Mouse (Mus musculus) liver, embryonic 13.5 days (tissue): ENCODE measurements around the gene Srgap3. TPM values are rescaled to one million over a fixed set of nuclear protein-coding genes. Genes with fewer than 3 reads are reported as not detected.
"Not testable (repeated sequence)": the region's sequence is repeated elsewhere in the genome, so short reads cannot be mapped to it uniquely, and the experiment has no call there.

ENCODE experiments used
- ATAC-seq: fragments of 200-750 bp; cut with Nextera tagmentation; 2 replicates; pipeline ENCODE4 v1.8.0; 2017; ENCODE audit warnings: low read depth, mild to moderate bottlenecking, moderate number of reproducible peaks, moderate library complexity
- DNase-seq: peaks from one replicate; pipeline ENCODE4 v3.0.0; 2022
- H3K27ac ChIP-seq: fragments of 300-500 bp; sonication (generic); 2 replicates; pipeline ENCODE4 v1.5.1; 2015; ENCODE audit warnings: moderate library complexity, mild to moderate bottlenecking, inconsistent platforms
- H3K27me3 ChIP-seq: fragments of 300-500 bp; sonication (generic); 2 replicates; pipeline ENCODE4 v1.6.1; 2015; ENCODE audit warnings: mild to moderate bottlenecking, inconsistent platforms
- H3K36me3 ChIP-seq: fragments of 300-500 bp; sonication (generic); 2 replicates; pipeline ENCODE4 v1.6.1; 2015; ENCODE audit warnings: mild to moderate bottlenecking, inconsistent platforms
- H3K4me1 ChIP-seq: fragments of 300-500 bp; sonication (generic); replicated peaks from 2 replicates; pipeline ENCODE4 v1.6.1; 2015; ENCODE audit warnings: inconsistent platforms
- H3K4me2 ChIP-seq: fragments of 300-500 bp; sonication (generic); 2 replicates; pipeline ENCODE4 v1.6.1; 2015; ENCODE audit warnings: inconsistent platforms, mild to moderate bottlenecking, moderate library complexity
- H3K4me3 ChIP-seq: fragments of 300-500 bp; sonication (generic); replicated peaks from 2 replicates; pipeline ENCODE4 v1.5.1; 2015; ENCODE audit warnings: mild to moderate bottlenecking, inconsistent platforms
- H3K9ac ChIP-seq: fragments of 300-500 bp; sonication (generic); 2 replicates; pipeline ENCODE4 v1.6.1; 2015; ENCODE audit warnings: mild to moderate bottlenecking, inconsistent platforms
- H3K9me3 ChIP-seq: fragments of 300-500 bp; sonication (generic); replicated peaks from 2 replicates; pipeline ENCODE4 v1.6.1; 2016; ENCODE audit warnings: inconsistent platforms
- WGBS: fragments of 180-500 bp; shearing (Covaris S2); methylation state at CpG from one replicate; pipeline ENCODE4 v1.1.7; 2015; ENCODE audit not compliant: insufficient replicate concordance; 5-methylcytosine and 5-hydroxymethylcytosine counted together
- polyA plus RNA-seq: library from polyadenylated mRNA; unstranded; fragments of >200 nt; fragmentation: Nextera tagmentation; extraction: Ambion mirVana; gene quantifications from 2 replicates; pipeline ENCODE4 v1.2.1, GENCODE M21; 2015

Gene Srgap3
- polyA plus RNA-seq, 1 experiment from 2014 or later = 0.33 TPM

DNA sequence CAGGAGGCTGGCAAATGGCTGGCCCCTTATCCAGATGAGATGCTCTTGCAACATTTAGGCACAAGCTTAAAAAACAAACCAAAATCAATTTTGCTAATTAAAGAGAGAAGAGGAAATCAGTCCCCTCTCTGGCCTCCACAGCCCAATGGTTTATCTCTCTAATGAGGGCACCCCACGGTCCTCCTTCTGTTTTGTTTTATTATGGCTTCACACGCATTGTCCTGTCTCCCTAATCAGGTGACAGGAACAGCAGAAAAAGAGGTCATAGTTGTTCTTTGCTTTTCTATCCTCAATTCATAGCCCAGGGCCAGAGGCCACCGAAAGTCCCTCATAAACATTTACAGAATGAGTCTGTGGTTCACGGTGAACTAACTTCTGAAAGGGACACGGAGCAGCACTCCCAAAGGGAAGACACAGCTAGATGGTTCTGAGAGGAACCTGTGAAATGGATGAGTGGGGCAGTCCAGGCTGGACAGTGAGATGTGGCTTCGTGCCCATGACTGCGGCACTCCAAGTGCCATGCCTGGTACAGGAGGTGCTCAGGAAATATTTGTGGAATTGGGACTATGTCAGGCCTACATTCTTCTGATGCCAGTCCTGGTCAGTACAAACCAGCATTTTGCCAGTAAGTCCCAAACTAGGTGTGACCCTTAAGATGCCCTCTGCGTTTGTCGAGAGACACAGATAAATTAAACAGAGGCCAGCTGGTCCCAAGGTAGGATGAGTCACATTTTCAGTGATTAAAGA is 73.8 kb downstream of the Srgap3 start:
- no peaks in the 10 kb centered on the region for H3K9me3 ChIP-seq
- ATAC-seq = no peak
- no peak for DNase-seq
- no peaks in the 10 kb centered on the region for H3K4me1 ChIP-seq
- no peak overlapping the region for H3K9ac ChIP-seq
- H3K27ac ChIP-seq = no peak overlapping the region
- no peaks in the 10 kb centered on the region for H3K27me3 ChIP-seq
- 66% methylated on average over 9 of the region's 9 CpGs for WGBS
- no peak overlapping the region for H3K4me3 ChIP-seq
- H3K36me3 ChIP-seq = no peaks in the 10 kb centered on the region
- no peak overlapping the region for H3K4me2 ChIP-seq

DNA sequence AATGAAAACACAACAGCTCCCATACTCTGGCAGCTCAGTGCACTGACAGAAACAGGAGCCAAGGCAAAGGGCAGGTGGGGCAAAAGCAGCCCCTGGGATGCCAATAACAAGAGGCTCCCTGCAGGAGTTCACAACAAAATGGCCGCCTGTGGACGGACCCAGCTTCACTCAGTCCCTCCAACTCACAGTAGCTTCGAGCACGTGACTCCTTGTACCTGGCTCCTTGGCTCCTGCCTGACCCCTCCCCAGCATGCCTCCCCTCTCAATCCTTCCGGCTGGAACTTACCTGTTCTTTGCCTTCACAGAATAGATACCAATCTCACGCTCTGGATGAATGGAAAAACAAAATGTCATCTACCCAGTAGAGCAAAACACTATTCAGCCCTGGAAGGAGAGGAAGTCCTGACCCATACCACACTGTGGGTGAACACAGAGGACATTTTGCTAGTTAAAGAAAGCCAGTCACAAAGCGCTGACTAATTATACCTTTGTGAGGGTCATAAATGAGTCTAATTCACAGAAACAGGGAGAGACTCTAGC is 75.8 kb downstream of the Srgap3 start:
- WGBS = 66% methylated on average over 7 of the region's 7 CpGs
- H3K27ac ChIP-seq = no peak overlapping the region
- H3K9ac ChIP-seq = no peak overlapping the region
- DNase-seq (no peak), ATAC-seq (no peak)
- H3K4me2 ChIP-seq = no peak overlapping the region
- no peaks in the 10 kb centered on the region for H3K4me1 ChIP-seq
- H3K9me3 ChIP-seq = no peaks in the 10 kb centered on the region
- H3K4me3 ChIP-seq = no peak overlapping the region
- H3K27me3 ChIP-seq = no peaks in the 10 kb centered on the region
- H3K36me3 ChIP-seq = no peaks in the 10 kb centered on the region

DNA sequence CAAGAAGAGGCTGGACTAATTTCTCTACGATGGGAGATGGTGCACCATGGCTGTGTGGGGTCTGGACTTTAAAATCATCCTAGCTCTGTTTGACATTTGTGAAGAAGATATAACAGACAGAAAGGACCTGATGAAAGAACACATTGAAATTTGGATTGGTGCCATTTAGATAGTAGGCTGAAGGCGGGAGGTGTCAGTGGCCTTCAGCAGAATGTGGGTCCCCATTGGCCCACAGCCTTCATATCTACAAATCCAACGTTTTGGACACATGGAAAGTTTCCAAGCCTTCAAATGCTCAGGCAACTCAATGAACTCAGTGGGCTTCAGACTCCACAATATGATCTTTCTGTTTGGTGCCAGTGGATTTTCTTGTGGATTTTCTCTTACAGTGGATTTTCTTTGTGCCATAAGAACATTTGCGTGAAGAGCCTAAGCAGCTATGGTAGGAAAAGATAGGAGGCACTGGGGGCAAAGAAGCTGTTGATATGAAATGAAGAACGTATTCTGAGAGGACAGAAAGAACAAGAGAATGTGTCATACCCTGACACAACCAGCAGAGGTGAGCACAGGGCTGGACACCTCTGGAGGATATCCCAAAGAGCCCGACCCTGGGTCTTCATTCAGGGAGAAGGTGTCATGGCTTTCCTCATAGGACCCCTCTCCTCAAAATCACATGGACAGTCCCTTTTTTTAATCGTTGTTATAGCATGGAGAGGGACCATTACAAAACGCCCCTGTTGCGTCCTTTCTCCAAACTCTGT is 78.7 kb downstream of the Srgap3 start:
- no peak overlapping the region for H3K9ac ChIP-seq
- ATAC-seq = no peak

DNA sequence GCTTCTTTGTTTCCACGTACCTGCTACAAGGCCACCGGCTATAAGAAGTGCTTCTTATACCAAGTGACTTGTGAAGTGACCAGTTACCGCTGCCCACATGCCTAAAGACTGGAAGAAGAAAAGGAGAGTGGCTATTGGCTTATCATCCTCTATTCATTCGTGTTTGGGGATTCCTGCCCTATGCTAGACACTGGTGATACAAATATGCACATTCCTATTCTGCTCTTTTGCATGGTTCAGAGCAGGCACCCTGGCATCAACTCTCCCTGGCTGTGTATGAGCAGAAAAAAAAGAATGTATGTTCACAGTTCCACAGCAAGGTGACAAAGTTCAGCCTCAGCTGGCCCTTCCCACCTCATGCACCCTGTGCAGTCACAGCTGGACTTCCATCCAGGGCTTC is 81.0 kb downstream of the Srgap3 start:
- Histone ChIP-seq H3K4me2 (no peak overlapping the region), H3K4me3 (no peak overlapping the region), H3K4me1 (no peaks in the 10 kb centered on the region), H3K27me3 (no peaks in the 10 kb centered on the region), H3K36me3 (no peaks in the 10 kb centered on the region), H3K9ac (no peak overlapping the region), H3K27ac (no peak overlapping the region), H3K9me3 (no peaks in the 10 kb centered on the region)
- WGBS = 73% methylated on average over 4 of the region's 4 CpGs
- DNase-seq = no peak
- no peak for ATAC-seq

More for the DNA sequence above, 78.7 kb downstream of the Srgap3 start:
- Histone ChIP-seq H3K4me1 (no peaks in the 10 kb centered on the region), H3K9me3 (no peaks in the 10 kb centered on the region), H3K36me3 (no peaks in the 10 kb centered on the region), H3K27ac (no peak overlapping the region), H3K4me2 (no peak overlapping the region), H3K27me3 (no peaks in the 10 kb centered on the region), H3K4me3 (no peak overlapping the region)
- DNase-seq = no peak
- WGBS = 57% methylated on average over 9 of the region's 9 CpGs

DNA sequence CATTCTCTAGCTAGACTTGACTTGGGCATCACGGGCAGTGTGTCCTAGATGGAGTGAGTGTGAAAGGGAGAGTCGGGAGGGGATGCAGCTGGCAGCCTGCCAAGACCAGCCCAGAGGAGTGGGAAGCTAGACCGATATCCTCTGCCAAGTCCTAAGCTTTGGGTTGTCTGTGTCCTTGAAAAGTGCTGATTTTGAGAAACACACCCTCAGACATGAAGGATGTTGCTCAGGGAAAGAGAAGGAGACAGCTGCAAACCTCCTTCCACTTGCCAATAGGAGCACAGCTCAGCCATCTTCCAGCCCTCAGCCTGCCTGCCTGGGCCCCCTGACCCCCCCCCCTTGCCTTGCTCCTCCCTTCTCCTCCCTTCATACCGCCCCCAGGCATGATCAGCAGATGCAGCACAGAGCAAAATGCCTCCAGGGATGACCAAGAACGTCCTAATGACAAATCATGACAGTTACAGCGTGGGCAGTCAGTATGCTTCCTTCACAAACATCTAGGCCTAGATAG is 82.0 kb downstream of the Srgap3 start:
- no peaks in the 10 kb centered on the region for H3K36me3 ChIP-seq
- no peak overlapping the region for H3K9ac ChIP-seq
- H3K4me2 ChIP-seq = no peak overlapping the region
- H3K27me3 ChIP-seq = no peaks in the 10 kb centered on the region
- ATAC-seq (no peak), DNase-seq (no peak)
- no peak overlapping the region for H3K4me3 ChIP-seq
- H3K9me3 ChIP-seq = no peaks in the 10 kb centered on the region
- 0 out of 2 replicates have a peak, but pooled peaks cover 4% of the 10 kb centered on the region for H3K4me1 ChIP-seq
- H3K27ac ChIP-seq = no peak overlapping the region
- 42% methylated on average over 6 of the region's 6 CpGs for WGBS

DNA sequence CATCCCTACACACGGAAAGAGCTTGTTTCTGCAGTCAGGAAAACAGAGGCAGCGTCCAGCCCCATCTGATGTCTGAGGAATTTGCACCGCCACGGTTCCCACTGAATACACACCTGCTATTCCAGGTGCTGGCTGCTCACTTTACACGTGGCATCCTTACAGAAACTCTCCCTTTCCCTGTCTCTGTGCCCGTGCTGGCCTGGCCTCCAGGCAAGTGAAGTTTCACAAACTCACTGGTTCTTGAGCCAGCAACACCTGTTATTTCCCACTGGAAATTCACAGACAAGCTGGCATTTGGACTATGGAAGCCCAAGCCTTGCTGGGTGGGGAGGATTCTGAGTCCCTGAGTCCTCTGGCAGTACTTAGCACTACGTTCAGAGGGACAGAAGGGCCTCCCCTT is 84.6 kb downstream of the Srgap3 start:
- ATAC-seq = no peak
- 62% methylated on average over 7 of the region's 7 CpGs for WGBS
- no peak overlapping the region for H3K9ac ChIP-seq
- H3K36me3 ChIP-seq = no peaks in the 10 kb centered on the region
- H3K4me2 ChIP-seq = no peak overlapping the region
- H3K27me3 ChIP-seq = no peaks in the 10 kb centered on the region
- no peak overlapping the region for H3K27ac ChIP-seq
- H3K9me3 ChIP-seq = no peaks in the 10 kb centered on the region
- H3K4me1 ChIP-seq = 0 out of 2 replicates have a peak, but pooled peaks cover 4% of the 10 kb centered on the region
- H3K4me3 ChIP-seq = no peak overlapping the region
- DNase-seq = no peak

DNA sequence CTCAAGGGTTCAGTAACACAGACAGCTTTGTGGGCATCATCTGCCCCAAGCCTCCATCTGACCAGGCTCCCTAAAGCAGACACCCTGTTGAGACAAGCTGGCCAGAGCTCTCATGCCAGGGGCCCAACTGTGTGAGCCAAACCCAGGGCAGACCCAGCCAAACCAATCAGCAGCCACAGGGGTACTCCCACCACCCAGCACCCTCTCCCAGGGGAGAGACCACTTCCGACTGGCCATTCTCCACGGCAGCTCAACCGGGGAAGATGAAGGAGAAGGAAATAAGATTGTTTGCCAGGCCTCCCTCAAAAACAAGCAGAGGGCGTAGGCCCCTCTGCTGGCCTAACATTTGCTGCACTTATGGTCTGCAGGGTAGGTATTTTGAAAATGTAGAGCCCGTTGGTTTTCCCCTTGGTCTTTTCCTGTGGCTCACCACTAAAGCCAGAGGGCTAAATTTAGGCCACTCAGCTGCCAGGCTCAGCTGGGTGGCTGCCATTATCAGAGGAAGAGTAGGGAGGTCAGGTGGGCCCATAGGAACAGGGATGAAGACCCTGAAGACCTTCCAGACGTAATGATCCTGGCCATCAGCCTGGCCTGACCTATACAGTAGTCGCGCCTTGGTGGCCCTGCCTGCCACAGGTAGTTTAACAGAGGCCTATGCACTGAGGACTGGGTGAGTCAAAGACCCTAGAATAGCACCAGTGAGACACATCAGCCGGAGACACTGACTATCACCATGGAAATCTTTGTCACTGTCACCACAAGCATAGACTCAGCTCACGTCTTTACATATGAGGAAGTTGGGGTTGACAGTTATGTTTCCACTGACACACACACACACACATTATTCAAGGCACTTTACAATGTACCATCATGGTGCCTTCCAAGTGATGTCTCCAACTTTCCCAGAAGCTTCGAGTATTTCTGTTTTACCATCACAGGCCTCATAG is 85.4 kb downstream of the Srgap3 start:
- ATAC-seq (0 out of 2 replicates have a peak, but pooled peaks have one; percentile 29), DNase-seq (no peak)
- Histone ChIP-seq H3K27me3 (no peaks in the 10 kb centered on the region), H3K36me3 (no peaks in the 10 kb centered on the region), H3K9ac (no peak overlapping the region), H3K4me3 (no peak overlapping the region), H3K4me2 (no peak overlapping the region), H3K27ac (no peak overlapping the region), H3K4me1 (0 out of 2 replicates have a peak, but pooled peaks cover 4% of the 10 kb centered on the region), H3K9me3 (no peaks in the 10 kb centered on the region)
- WGBS = 32% methylated on average over 11 of the region's 11 CpGs

DNA sequence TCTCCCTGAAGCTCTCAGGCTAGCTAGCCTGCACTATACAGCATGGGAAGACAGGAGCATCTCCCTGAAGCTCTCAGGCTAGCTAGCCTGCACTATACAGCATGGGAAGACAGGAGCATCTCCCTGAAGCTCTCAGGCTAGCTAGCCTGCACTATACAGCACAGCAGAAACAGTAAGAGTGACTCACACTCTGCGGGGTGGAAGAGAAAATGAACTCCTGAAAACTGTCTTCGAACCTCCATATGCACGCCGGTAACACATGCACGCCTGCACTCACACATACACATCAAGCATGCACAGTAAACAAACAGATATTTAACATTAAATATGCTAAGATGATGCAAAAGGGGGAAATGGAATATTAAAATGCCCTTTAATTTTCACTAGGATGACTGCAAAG is 86.8 kb downstream of the Srgap3 start:
- not testable (repeated sequence) for H3K9ac ChIP-seq, ATAC-seq, H3K9me3 ChIP-seq, H3K4me3 ChIP-seq, H3K27me3 ChIP-seq, H3K27ac ChIP-seq, DNase-seq, H3K4me1 ChIP-seq, H3K36me3 ChIP-seq, H3K4me2 ChIP-seq
- WGBS = 85% methylated on average over 5 of the region's 5 CpGs

DNA sequence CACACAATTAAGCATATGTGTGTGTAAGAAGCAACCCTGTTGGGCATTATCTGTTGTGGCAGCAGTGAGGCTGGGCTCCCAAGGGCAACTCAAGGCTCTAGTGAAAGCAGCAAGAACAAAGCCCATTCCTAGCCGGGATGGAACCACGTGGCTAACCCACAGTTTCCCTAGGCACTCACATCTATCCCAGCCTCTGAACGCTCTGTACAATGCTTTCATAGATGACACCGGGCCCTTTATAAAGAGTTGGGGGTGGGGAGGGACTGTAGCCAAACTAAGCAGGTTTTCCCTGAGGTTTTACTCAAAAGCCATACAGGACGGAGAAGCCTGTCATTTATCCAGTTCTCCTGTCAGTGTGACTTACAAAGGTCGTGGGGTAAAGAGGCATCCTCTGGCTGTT is 90.0 kb downstream of the Srgap3 start:
- ATAC-seq = no peak
- H3K4me2 ChIP-seq = no peak overlapping the region
- H3K27me3 ChIP-seq = no peaks in the 10 kb centered on the region
- H3K27ac ChIP-seq = no peak overlapping the region
- 0 out of 2 replicates have a peak, but pooled peaks cover 4% of the 10 kb centered on the region for H3K4me1 ChIP-seq
- H3K36me3 ChIP-seq = no peaks in the 10 kb centered on the region
- 60% methylated on average over 6 of the region's 6 CpGs for WGBS
- DNase-seq = no peak
- H3K4me3 ChIP-seq = no peak overlapping the region
- no peaks in the 10 kb centered on the region for H3K9me3 ChIP-seq
- H3K9ac ChIP-seq = no peak overlapping the region

DNA sequence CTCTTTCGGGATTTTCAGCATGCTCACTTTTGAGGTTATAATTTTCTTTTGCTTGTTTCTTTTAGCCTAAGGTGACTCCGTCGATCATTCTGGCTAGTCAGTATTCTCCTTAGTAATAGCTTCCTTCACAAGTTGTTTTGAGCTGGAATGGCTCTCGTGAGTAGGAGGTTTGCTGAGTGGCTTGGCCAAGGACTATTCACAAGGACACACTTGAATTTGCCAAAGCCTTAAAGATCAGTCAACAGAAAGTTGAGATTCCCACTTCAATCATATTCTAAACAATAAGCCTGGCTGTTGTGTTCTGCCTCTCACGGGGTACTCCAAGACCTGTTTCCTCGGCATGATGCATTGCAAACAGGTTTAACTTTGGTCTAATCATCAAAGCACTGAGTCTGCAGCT is 91.9 kb downstream of the Srgap3 start:
- Histone ChIP-seq H3K4me2 (no peak overlapping the region), H3K9ac (no peak overlapping the region), H3K27ac (no peak overlapping the region), H3K4me3 (no peak overlapping the region), H3K9me3 (no peaks in the 10 kb centered on the region), H3K27me3 (no peaks in the 10 kb centered on the region), H3K4me1 (no peaks in the 10 kb centered on the region), H3K36me3 (no peaks in the 10 kb centered on the region)
- DNase-seq (no peak), ATAC-seq (no peak)
- 73% methylated on average over 6 of the region's 6 CpGs for WGBS
